Mouse (Mus musculus) left cerebral cortex, postnatal 4 days (tissue): ENCODE results near the gene Wfdc13. TPM values are rescaled to one million over a fixed set of nuclear protein-coding genes. Genes with fewer than 3 reads are reported as not detected.
A peak's percentile ranks its signal among the peaks of the same experiment; 100 is the strongest.

Experiments
- DNase-seq: peaks from one replicate; pipeline ENCODE4 v3.0.0-alpha.2; 2022
- intact Hi-C: fragments of 180-260 bp; cut with DNase I; formaldehyde crosslinking; loops from one replicate; pipeline ENCODE4 v1.15.1; 2025
- total RNA-seq, 2 experiments: library from RNA; stranded (reverse); gene quantifications; 2 replicates each; pipeline ENCODE4 v1.2.3; 2021

Gene Wfdc13
- not detected for total RNA-seq

DNA sequence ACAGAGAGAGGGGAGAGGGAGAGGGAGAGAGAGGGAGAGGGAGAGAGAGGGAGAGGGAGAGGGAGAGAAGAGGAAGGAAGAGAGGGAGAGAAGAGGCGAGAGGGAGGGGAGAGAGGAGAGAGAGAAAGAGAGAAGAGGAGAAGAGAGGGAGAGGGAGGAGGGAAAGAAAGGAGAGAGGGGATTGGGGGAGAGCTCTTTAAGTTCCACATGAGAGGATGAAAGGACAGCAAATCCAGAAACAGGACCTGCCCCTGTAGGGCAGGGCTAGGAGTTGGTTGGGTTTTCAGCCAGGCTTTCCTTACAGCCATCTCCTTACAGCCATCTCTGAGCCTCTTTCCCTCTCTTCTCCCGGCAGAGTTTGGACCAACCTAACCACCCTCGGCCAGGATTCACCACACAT lies at the start of gene Wfdc13:
TSS of gene Wfdc13 (plus strand) at position 301 of the 400 bp plus-strand sequence.
- no peak for DNase-seq
- intact Hi-C loops = no loop called here

DNA sequence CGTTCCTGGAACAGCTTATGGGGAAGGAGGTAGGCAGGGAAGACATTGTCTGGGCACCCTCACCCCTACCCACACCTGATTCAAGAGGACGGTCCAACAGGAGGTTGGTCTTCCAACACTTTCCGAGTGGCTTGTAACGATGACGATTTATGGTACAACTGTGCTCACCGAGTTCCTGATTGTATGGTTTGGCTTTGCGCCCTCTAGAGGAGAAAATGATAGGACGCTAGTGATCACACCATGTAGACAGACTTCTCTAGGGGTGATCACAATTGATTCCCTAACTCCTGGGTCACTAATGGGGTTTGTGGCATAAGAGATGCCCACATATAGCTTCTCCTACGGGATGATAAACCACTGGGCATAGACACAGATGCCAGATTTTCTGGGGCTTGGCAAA lies 49.6 kb upstream of the Wfdc13 start:
- no peak for DNase-seq
- intact Hi-C loops = no loop called here

- no peak for DNase-seq
- intact Hi-C loops = no loop called here
Measured at GRCm38 (mm10) chr2:164638696-164639095, 46.2 kb upstream of the Wfdc13 start, which contains the start of gene Wfdc16. Gene Wfdc16 (minus strand): TSS chr2:164638796.

DNA sequence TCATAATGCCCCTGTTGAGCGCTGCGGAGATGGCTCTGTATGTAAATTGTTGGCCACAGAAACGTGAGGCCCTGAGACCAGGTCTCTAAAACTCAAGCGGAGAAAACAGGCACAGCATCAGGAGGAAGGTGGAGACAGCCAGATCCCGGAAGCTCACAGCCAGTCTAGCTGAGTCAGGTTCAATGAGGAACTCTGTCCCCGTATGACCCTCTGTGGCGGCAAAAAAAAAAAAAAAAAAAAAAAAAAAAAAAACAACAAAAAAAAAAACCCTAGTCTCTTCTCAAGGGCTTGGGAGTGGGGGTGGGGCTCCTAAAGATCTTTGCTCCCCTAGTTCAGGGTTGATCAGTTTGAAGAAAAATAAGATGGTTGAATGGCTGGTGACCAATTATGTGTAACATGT lies 43.8 kb upstream of the Wfdc13 start:
- no peak for DNase-seq
- intact Hi-C loops = no loop called here

- DNase-seq = no peak
- intact Hi-C loops = no loop called here
Measured at GRCm38 (mm10) chr2:164641881-164642673, 42.8 kb upstream of the Wfdc13 start.

DNA sequence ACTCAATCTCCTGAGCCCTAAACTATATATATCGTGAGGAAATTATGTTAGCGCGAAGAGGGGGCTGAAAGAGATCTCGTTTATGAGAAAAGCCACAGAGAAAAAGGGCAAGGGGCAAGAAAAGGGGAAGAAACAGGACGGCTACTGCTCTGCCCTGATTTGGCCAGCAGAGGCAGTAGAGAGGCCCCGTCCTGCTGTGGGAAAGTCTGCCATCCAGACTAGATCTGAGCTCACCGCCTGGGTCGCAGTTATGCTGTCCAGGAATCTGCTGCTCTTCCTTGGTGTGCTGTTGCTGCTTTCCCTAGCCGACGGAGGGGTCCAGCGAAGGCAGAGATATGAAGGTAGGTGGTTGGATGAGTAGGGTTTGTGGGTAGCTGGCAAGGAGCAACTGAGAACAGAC lies 29.0 kb upstream of the Wfdc13 start, which contains the start of gene Wfdc10:
TSS of gene Wfdc10 (plus strand) at position 189 of the 400 bp plus-strand sequence.
- peak; percentile 58 for DNase-seq

DNA sequence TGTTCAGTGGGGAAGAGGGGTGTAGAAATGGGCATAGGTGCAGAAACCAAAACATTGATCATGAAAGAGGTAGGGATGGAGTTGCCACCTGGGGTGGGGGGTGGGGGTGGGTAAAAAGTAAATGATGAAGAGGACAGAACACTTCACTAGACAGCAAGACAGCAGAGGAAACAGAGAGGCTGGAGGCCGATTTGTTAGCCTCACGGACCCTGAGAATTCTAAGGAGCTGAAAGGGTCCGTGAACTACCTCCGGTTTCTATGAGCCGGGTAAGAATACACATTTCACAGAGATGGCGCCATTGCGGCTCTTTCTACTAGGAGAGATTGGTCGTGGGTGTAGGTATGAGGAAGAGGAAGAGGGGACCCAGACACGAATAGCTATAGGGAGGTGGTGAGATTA lies 28.4 kb upstream of the Wfdc13 start, which contains the start of gene Wfdc9:
TSS of gene Wfdc9 (minus strand) at position 101 of the 400 bp plus-strand sequence.
- DNase-seq = no peak
- intact Hi-C loops = no loop called here

More for the DNA sequence above, 29.0 kb upstream of the Wfdc13 start, which contains the start of gene Wfdc10:
- intact Hi-C loops = no loop called here

- DNase-seq = no peak
- intact Hi-C loops = no loop called here
Measured at GRCm38 (mm10) chr2:164664851-164665250, 20.1 kb upstream of the Wfdc13 start.

- intact Hi-C loops = no loop called here
- DNase-seq = no peak
Measured at GRCm38 (mm10) chr2:164670261-164670660, 14.6 kb upstream of the Wfdc13 start.

DNA sequence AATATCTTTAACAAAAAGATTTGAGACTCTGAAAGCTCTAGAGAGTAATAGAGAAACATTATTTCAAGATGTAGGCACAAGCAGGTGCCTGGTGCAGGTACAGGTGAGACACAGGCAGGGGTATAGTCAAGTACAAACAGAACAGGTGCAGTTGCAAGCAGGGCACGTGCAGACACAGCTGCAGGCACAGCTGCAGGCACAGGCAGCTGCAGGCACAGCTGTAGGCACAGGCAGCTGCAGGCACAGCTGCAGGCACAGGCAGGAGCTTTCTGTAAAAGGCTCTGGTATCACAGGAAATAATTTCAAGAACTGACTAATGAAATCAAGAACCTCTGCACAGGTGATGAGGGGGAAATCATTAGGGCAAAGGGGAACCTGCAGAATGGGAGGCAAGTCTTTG lies 14.0 kb upstream of the Wfdc13 start:
- no peak for DNase-seq
- intact Hi-C loops = no loop called here

GRCm38 (mm10) chr2:164673987-164674386 lies 10.9 kb upstream of the Wfdc13 start, which contains the start of gene Wfdc11:
Gene Wfdc11 (minus strand): TSS chr2:164674087.
- intact Hi-C loops = no loop called here
- DNase-seq = no peak

GRCm38 (mm10) chr2:164676103-164676502 lies 8.8 kb upstream of the Wfdc13 start:
- no peak for DNase-seq
- intact Hi-C loops = no loop called here

DNA sequence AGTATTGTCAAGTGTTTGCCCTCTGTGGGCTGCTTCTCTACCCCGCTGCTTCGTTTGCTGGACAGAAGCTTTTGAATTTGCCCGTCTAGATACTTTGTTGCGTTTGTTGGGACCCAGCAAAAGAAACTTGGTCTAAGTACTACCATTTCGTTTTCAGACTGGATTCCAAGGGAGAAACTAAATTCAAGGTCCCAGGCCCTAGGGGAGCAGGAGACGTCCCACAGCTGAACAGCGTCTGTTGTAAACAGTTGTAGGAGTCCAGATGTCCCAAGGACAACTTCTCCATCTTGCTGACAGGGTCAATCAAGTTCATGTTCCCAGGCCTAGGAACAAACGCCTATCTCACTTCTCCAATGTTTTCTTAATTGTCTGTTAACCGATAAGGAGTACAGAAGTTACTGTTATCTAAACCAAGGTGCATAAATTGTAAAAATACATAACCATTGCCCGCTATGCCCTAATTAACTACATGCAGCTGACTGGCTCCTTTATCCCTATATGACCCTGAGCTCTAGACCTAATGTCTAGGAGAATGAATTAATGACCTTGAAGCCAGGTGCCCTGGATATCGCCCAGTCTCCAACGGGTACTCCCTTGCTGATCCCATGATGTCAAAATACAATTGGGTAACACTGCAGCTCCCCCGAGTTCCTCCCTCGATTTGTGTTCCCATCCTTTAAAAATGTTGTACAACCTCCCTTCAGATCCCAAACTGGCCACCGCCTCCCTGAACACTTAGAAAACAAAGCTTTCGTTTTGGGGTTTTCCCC lies 7.8 kb upstream of the Wfdc13 start:
- intact Hi-C loops = no loop called here
- DNase-seq = no peak

- intact Hi-C loops = no loop called here
Measured at GRCm38 (mm10) chr2:164678848-164679625, 5.9 kb upstream of the Wfdc13 start.

DNA sequence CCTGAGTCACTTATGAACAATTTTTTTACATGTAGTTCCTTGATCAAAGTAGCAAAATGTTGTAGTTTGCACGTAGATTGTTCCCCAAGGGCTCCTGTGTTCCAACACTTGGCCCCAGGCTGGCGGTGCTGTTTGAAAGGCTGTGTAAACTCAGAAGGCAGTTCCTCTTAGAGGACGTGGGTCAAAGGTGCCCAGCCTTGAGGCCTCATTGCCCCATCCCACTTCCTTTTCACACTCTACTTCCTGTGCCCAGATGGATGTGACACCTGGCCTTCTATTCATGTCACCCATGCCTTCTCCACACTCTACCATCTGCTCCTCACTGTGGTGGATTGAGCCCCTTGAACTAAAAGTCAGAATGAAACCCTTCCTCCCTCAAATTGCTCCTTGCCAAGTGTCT lies 5.0 kb upstream of the Wfdc13 start:
- intact Hi-C loops = no loop called here
- DNase-seq = no peak

More at GRCm38 (mm10) chr2:164678848-164679625, 5.9 kb upstream of the Wfdc13 start:
- DNase-seq = peak; percentile 79

DNA sequence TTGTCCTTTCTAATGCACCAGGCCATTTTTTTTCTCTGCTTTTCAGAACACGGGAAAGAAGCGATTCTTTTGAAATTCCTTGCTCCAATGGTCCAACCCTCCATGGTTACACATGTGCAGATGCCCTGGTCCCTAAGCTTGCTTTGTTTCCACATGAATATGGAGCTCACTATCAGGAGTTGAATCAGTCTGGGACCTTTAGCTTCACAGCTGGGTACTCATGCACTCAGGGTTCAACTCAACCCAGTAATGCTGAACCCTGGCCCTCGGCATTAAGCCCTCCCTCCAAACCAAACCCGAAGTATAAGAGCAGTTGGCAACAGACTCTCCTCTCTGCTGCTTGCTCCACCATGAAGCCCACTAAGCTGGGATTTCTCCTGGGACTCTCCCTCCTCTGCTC lies 13.3 kb downstream of the Wfdc13 start, which contains the start of gene Spint4:
TSS of gene Spint4 (plus strand) at position 301 of the 400 bp plus-strand sequence.
- no peak for DNase-seq
- intact Hi-C loops = no loop called here

DNA sequence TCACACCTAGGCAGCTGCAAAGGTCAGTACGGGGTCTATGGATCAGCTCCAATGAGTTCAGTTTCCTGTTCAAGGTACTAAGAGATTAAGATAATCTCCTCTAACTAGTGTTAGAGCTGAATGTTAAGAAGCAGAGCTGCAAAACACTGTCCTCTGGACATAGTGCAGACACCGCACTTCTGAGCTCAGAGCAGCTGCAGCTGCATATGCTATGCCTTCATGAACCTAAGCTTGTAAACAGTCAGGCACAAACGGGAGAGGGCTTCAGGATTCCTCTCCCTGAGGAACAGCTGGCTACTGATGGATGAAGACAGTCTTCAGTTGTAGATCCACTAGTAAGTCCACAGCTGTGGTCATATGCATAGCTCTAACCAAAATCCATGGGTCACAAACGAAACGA lies 16.1 kb downstream of the Wfdc13 start:
- intact Hi-C loops = no loop called here
- DNase-seq = no peak

GRCm38 (mm10) chr2:164701761-164702160 lies 16.9 kb downstream of the Wfdc13 start:
- intact Hi-C loops = no loop called here
- DNase-seq = no peak

GRCm38 (mm10) chr2:164704235-164704634 lies 19.3 kb downstream of the Wfdc13 start:
- intact Hi-C loops = no loop called here
- DNase-seq = no peak

DNA sequence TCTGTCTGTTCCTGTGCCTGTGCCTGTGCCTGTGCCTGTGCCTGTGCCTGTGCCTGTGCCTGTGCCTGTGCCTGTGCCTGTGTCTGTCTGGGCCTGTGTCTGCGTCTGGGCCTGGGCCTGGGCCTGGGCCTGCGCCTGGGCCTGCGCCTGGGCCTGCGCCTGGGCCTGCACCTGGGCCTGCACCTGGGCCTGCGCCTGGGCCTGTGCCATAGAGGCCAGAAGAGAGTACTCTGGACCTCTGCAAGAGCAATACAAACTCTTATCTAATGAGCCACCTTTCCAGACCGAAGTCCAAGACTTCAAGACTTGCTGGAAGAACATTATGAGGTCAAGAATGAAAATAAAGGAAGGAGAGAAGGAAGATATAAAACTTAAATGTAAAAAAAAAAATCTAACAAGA lies 20.4 kb downstream of the Wfdc13 start:
- DNase-seq = no peak
- intact Hi-C loops = no loop called here

- DNase-seq = no peak
- intact Hi-C loops = no loop called here
Measured at GRCm38 (mm10) chr2:164705991-164706390, 21.1 kb downstream of the Wfdc13 start.
